31 mouse cellular contexts compared by ENCODE assay signal in genomic region chr10:5798069-5798468, GRCm38 (mm10). TPM values are rescaled to one million over a fixed set of nuclear protein-coding genes. Genes with fewer than 3 reads are reported as not detected.
DNase-seq lines count a peak whose midpoint lies in the region; ATAC-seq and TF ChIP-seq lines count a peak whose summit lies in the region.
"Had no signal": no experiment of that assay in that cellular context is flagged by ENCODE, and none has a peak within 500 bp of the region (broad histone marks: within the 10 kb centered on the region; RNA-seq: fewer than 3 reads in every experiment).

No protein-coding gene starts in this region.

- no peak overlapping the region for H3K4me2 ChIP-seq in limb, embryonic 14.5 days (replicated peaks; ENCODE audit: low read depth, low read length, severe bottlenecking)
- H3K4me2 ChIP-seq in midbrain, embryonic 13.5 days (replicated peaks): no peak overlapping the region
- H3K4me2 ChIP-seq in liver, embryonic 14.5 days (ENCODE audit: low read depth): no peak overlapping the region
- H3K4me2 ChIP-seq: embryonic facial prominence, embryonic 12.5 days; heart, embryonic 13.5 days; hindbrain, embryonic 13.5 days; limb, embryonic 15.5 days; neural tube, embryonic 15.5 days had no signal

- H3K9ac ChIP-seq in limb, embryonic 14.5 days (ENCODE audit: low read depth, low read length, severe bottlenecking): no peak overlapping the region
- H3K9ac ChIP-seq in midbrain, embryonic 13.5 days (replicated peaks): no peak overlapping the region
- no peak overlapping the region for H3K9ac ChIP-seq in liver, embryonic 14.5 days (replicated peaks)
- H3K9ac ChIP-seq: embryonic facial prominence, embryonic 12.5 days; heart, embryonic 13.5 days; hindbrain, embryonic 13.5 days; limb, embryonic 15.5 days; neural tube, embryonic 15.5 days had no signal

- TF ChIP-seq CTCF in liver, embryonic 14.5 days (IDR thresholded peaks at IDR 0.05; ENCODE audit: low read depth): no peak

- no peaks in the 10 kb centered on the region for H3K27me3 ChIP-seq in limb, embryonic 14.5 days (ENCODE audit: control insufficient read depth, insufficient read depth, low read length)
- H3K27me3 ChIP-seq in limb, embryonic 10.5 days (ENCODE audit: low read depth, poor library complexity, severe bottlenecking): no peaks in the 10 kb centered on the region
- H3K27me3 ChIP-seq in midbrain, embryonic 13.5 days: no peaks in the 10 kb centered on the region
- H3K27me3 ChIP-seq in midbrain, embryonic 10.5 days (ENCODE audit: low read depth, poor library complexity, severe bottlenecking): no peaks in the 10 kb centered on the region
- H3K27me3 ChIP-seq in liver, embryonic 14.5 days (ENCODE audit: control insufficient read depth, insufficient read depth, low read length): no peaks in the 10 kb centered on the region
- H3K27me3 ChIP-seq: embryonic facial prominence, embryonic 12.5 days; heart, embryonic 13.5 days; hindbrain, embryonic 13.5 days; limb, embryonic 15.5 days; neural tube, embryonic 15.5 days had no signal

- no peaks in the 10 kb centered on the region for H3K9me3 ChIP-seq in limb, embryonic 14.5 days (ENCODE audit: control insufficient read depth, low read length)
- H3K9me3 ChIP-seq in limb, embryonic 10.5 days (replicated peaks): no peaks in the 10 kb centered on the region
- no peaks in the 10 kb centered on the region for H3K9me3 ChIP-seq in midbrain, embryonic 13.5 days
- no peaks in the 10 kb centered on the region for H3K9me3 ChIP-seq in midbrain, embryonic 10.5 days (replicated peaks)
- H3K9me3 ChIP-seq in liver, embryonic 14.5 days (ENCODE audit: control insufficient read depth, low read length): no peaks in the 10 kb centered on the region
- H3K9me3 ChIP-seq: embryonic facial prominence, embryonic 12.5 days; heart, embryonic 13.5 days; hindbrain, embryonic 13.5 days; limb, embryonic 15.5 days; neural tube, embryonic 15.5 days had no signal

- 0 out of 2 replicates have a peak, but pooled peaks have one; percentile 13 for ATAC-seq in limb, embryonic 14.5 days (ENCODE audit: low FRiP score, low read depth)
- ATAC-seq in midbrain, embryonic 13.5 days: peak; percentile 27; the same call in 1 of the 2 replicates
- ATAC-seq in liver, embryonic 14.5 days (ENCODE audit: insufficient read depth): 0 out of 2 replicates have a peak, but pooled peaks have one; percentile 21
- ATAC-seq: activated CD4-positive, CD25-positive, alpha-beta regulatory T cell, adult 4 months; CD4-positive, CD25-positive, alpha-beta regulatory T cell, adult 4 months; forebrain, embryonic 16.5 days had no signal

- peaks cover 46% of the 10 kb centered on the region for H3K36me3 ChIP-seq in limb, embryonic 14.5 days (ENCODE audit: control insufficient read depth, insufficient read depth, low read length)
- peaks cover 55% of the 10 kb centered on the region for H3K36me3 ChIP-seq in limb, embryonic 10.5 days
- peaks cover 32% of the 10 kb centered on the region for H3K36me3 ChIP-seq in midbrain, embryonic 13.5 days
- peaks cover 52% of the 10 kb centered on the region for H3K36me3 ChIP-seq in midbrain, embryonic 10.5 days
- peaks cover 50% of the 10 kb centered on the region for H3K36me3 ChIP-seq in liver, embryonic 14.5 days (replicated peaks; ENCODE audit: control insufficient read depth, insufficient read depth, low read depth)

- WGBS in limb, embryonic 14.5 days: 86% methylated on average over 4 of the region's 4 CpGs
- WGBS in limb, embryonic 10.5 days: 84% methylated on average over 4 of the region's 4 CpGs
- WGBS in midbrain, embryonic 13.5 days: 83% methylated on average over 4 of the region's 4 CpGs
- 85% methylated on average over 4 of the region's 4 CpGs for WGBS in midbrain, embryonic 10.5 days
- WGBS in liver, embryonic 14.5 days (ENCODE audit: insufficient replicate concordance): 80% methylated on average over 4 of the region's 4 CpGs

- DNase-seq in heart, adult 11 months: peak; percentile 55
- DNase-seq in heart, postnatal 4 days: no peak
- DNase-seq in limb, embryonic 14.5 days (ENCODE audit: low spot score): no peak
- DNase-seq in limb, embryonic 10.5 days (ENCODE audit: low spot score): no peak
- no peak for DNase-seq in midbrain, embryonic 10.5 days (ENCODE audit: low spot score)
- no peak for DNase-seq in liver, embryonic 14.5 days (ENCODE audit: low read depth in 3 of 3, low spot score in 3 of 3)
- DNase-seq in lung, postnatal 36 days: no peak
- DNase-seq: adrenal gland, adult 2 months; adrenal gland, postnatal 36 days; cerebellum, adult 2 months; cerebellum, postnatal 14 days; gastrocnemius, adult 2 months; gastrocnemius, postnatal 36 days; heart, adult 2 months; heart, postnatal 14 days; kidney, adult 18-20 months; kidney, postnatal 4 days; lung, adult 2 months; midbrain, embryonic 14.5 days; right cerebral cortex, postnatal 25 days; thymus, adult 18-20 months; thymus, postnatal 25 days had no signal

- H3K4me1 ChIP-seq in limb, embryonic 14.5 days (ENCODE audit: control insufficient read depth, insufficient read depth, low read length): peaks cover 4% of the 10 kb centered on the region
- peaks cover 7% of the 10 kb centered on the region for H3K4me1 ChIP-seq in limb, embryonic 10.5 days
- peaks cover 19% of the 10 kb centered on the region for H3K4me1 ChIP-seq in midbrain, embryonic 13.5 days (replicated peaks)
- H3K4me1 ChIP-seq in midbrain, embryonic 10.5 days: peaks cover 21% of the 10 kb centered on the region
- H3K4me1 ChIP-seq in liver, embryonic 14.5 days (replicated peaks; ENCODE audit: control insufficient read depth in 2 of 2, insufficient read depth in 2 of 2, low read length in 1 of 2): peaks cover 11% of the 10 kb centered on the region in 2 experiments; a peak in 2 of 4 replicates

- H3K27ac ChIP-seq in limb, embryonic 14.5 days (replicated peaks; ENCODE audit: low read depth, low read length): no peak overlapping the region
- no peak overlapping the region for H3K27ac ChIP-seq in limb, embryonic 10.5 days
- no peak overlapping the region for H3K27ac ChIP-seq in midbrain, embryonic 13.5 days
- no peak overlapping the region for H3K27ac ChIP-seq in midbrain, embryonic 10.5 days (replicated peaks)
- no peak overlapping the region for H3K27ac ChIP-seq in liver, embryonic 14.5 days
- H3K27ac ChIP-seq: embryonic facial prominence, embryonic 12.5 days; gastrocnemius, adult 2 months; heart, adult 2 months; heart, embryonic 13.5 days; hindbrain, embryonic 13.5 days; limb, embryonic 15.5 days; neural tube, embryonic 15.5 days had no signal

- no peak for TF ChIP-seq POLR2A in limb, embryonic 14.5 days (IDR thresholded peaks at IDR 0.05; ENCODE audit: borderline replicate concordance, extremely low read depth, insufficient read depth, insufficient read length)

- no peak for TF ChIP-seq EP300 in liver, embryonic 14.5 days (IDR thresholded peaks at IDR 0.05; ENCODE audit: low read depth)

- no peak overlapping the region for H3K4me3 ChIP-seq in limb, embryonic 14.5 days (replicated peaks; ENCODE audit: low read length)
- no peak overlapping the region for H3K4me3 ChIP-seq in limb, embryonic 10.5 days
- no peak overlapping the region for H3K4me3 ChIP-seq in midbrain, embryonic 13.5 days (replicated peaks)
- no peak overlapping the region for H3K4me3 ChIP-seq in midbrain, embryonic 10.5 days
- H3K4me3 ChIP-seq in liver, embryonic 14.5 days (ENCODE audit: insufficient read depth in 1 of 2, low read depth in 2 of 2, low read length in 2 of 2): no peak overlapping the region
- H3K4me3 ChIP-seq: embryonic facial prominence, embryonic 12.5 days; gastrocnemius, adult 2 months; heart, adult 2 months; heart, embryonic 13.5 days; hindbrain, embryonic 13.5 days; limb, embryonic 15.5 days; neural tube, embryonic 15.5 days had no signal

RNA-seq across cellular contexts. Expression of gene Fbxo5, which starts 7.3 kb away (rescaled TPM):
- 10 to 100 TPM; 15.3 to 16.1 TPM for total RNA-seq in heart, postnatal 4 days (2021)
- 30.4 and 43.5 TPM in 2 replicates for polyA plus RNA-seq in limb, embryonic 14.5 days (2012; rRNA removed)
- 52.7 and 58.3 TPM in 2 replicates for polyA plus RNA-seq in limb, embryonic 14.5 days (2014; fragmentation: Nextera tagmentation; extraction: Ambion mirVana)
- 106 and 125 TPM in 2 replicates for polyA plus RNA-seq in limb, embryonic 10.5 days (2016; fragmentation: Nextera tagmentation; extraction: Ambion mirVana)
- 30.6 and 32.1 TPM in 2 replicates for polyA plus RNA-seq in midbrain, embryonic 13.5 days (2015; fragmentation: Nextera tagmentation; extraction: Ambion mirVana)
- 99.5 and 114 TPM in 2 replicates for polyA plus RNA-seq in midbrain, embryonic 10.5 days (2016; fragmentation: Nextera tagmentation; extraction: Ambion mirVana)
- 22.7 and 40.2 TPM in 2 replicates for polyA plus RNA-seq in liver, embryonic 14.5 days (2012; rRNA removed)
- polyA plus RNA-seq in liver, embryonic 14.5 days (2014; fragmentation: Nextera tagmentation; extraction: Ambion mirVana): 90.4 and 94.5 TPM in 2 replicates

RNA-seq across cellular contexts. Expression of gene Mtrf1l, which starts 25.6 kb away (rescaled TPM):
- 10 to 100 TPM in 1 of 2 experiments, 1 to 10 TPM in 1; 7.9 to 10.9 TPM for total RNA-seq in heart, postnatal 4 days (2021)
- polyA plus RNA-seq in limb, embryonic 14.5 days (2012; rRNA removed): 5.1 and 10.0 TPM in 2 replicates
- polyA plus RNA-seq in limb, embryonic 14.5 days (2014; fragmentation: Nextera tagmentation; extraction: Ambion mirVana): 17.3 and 17.7 TPM in 2 replicates
- 11.5 and 12.6 TPM in 2 replicates for polyA plus RNA-seq in limb, embryonic 10.5 days (2016; fragmentation: Nextera tagmentation; extraction: Ambion mirVana)
- 12.0 and 12.2 TPM in 2 replicates for polyA plus RNA-seq in midbrain, embryonic 13.5 days (2015; fragmentation: Nextera tagmentation; extraction: Ambion mirVana)
- 13.1 and 13.6 TPM in 2 replicates for polyA plus RNA-seq in midbrain, embryonic 10.5 days (2016; fragmentation: Nextera tagmentation; extraction: Ambion mirVana)
- 1.1 and 2.6 TPM in 2 replicates for polyA plus RNA-seq in liver, embryonic 14.5 days (2012; rRNA removed)
- 5.3 and 7.2 TPM in 2 replicates for polyA plus RNA-seq in liver, embryonic 14.5 days (2014; fragmentation: Nextera tagmentation; extraction: Ambion mirVana)
